Mouse (Mus musculus) heart, embryonic 14.5 days (tissue): Measurements from ENCODE around the gene Klhdc8a. TPM values are rescaled to one million over a fixed set of nuclear protein-coding genes. Genes with fewer than 3 reads are reported as not detected.
"Not testable (repeated sequence)": the region's sequence is repeated elsewhere in the genome, so short reads cannot be mapped to it uniquely, and the experiment has no call there.

Experiments
- ATAC-seq: fragments of 200-750 bp; cut with Nextera tagmentation; 2 replicates; pipeline ENCODE4 v1.8.0; 2017; ENCODE audit warnings: low read depth, moderate TSS enrichment; ENCODE audit not compliant: insufficient number of reproducible peaks, insufficient read depth, low FRiP score
- H3K27ac ChIP-seq, 2 experiments: fragments of 200-500 bp in 1 of 2; fragments of 300-500 bp in 1 of 2; sonication (generic) in 1 of 2; replicated peaks in 1 of 2; 2 replicates each; pipeline ENCODE4 v1.5.1; 2012 to 2014; ENCODE audit warnings: low read depth in 2 of 2, low read length in 2 of 2, control low read depth in 1 of 2, mild to moderate bottlenecking in 1 of 2, mixed read lengths in 1 of 2; ENCODE audit not compliant: control insufficient read depth in 1 of 2, insufficient read depth in 1 of 2
- H3K27me3 ChIP-seq: fragments of 300-500 bp; sonication (generic); 2 replicates; pipeline ENCODE4 v1.6.1; 2014; ENCODE audit warnings: mild to moderate bottlenecking, low read length, control low read depth; ENCODE audit not compliant: control insufficient read depth, insufficient read depth
- H3K36me3 ChIP-seq: fragments of 300-500 bp; sonication (generic); 2 replicates; pipeline ENCODE4 v1.6.1; 2014; ENCODE audit warnings: mild to moderate bottlenecking, control low read depth, low read length, mixed read lengths; ENCODE audit not compliant: control insufficient read depth, insufficient read depth
- H3K4me1 ChIP-seq, 2 experiments: fragments of 200-500 bp in 1 of 2; fragments of 300-500 bp in 1 of 2; sonication (generic) in 1 of 2; 2 replicates each; pipeline ENCODE4 v1.6.1; 2012 to 2014; ENCODE audit warnings: low read length in 2 of 2, control low read depth in 1 of 2, mixed read lengths in 1 of 2; ENCODE audit not compliant: control insufficient read depth in 2 of 2, insufficient read depth in 2 of 2
- H3K4me2 ChIP-seq: fragments of 300-500 bp; sonication (generic); 2 replicates; pipeline ENCODE4 v1.6.1; 2014; ENCODE audit warnings: mild to moderate bottlenecking, low read length
- H3K4me3 ChIP-seq, 2 experiments: fragments of 200-500 bp in 1 of 2; fragments of 300-500 bp in 1 of 2; sonication (generic) in 1 of 2; 2 replicates each; pipeline ENCODE4 v1.5.1; 2012 to 2014; ENCODE audit warnings: low read length in 2 of 2, mild to moderate bottlenecking in 2 of 2, control low read depth in 1 of 2, low read depth in 1 of 2, moderate library complexity in 1 of 2; ENCODE audit not compliant: control insufficient read depth in 1 of 2, insufficient read depth in 1 of 2
- H3K9ac ChIP-seq: fragments of 300-500 bp; sonication (generic); 2 replicates; pipeline ENCODE4 v1.6.1; 2014; ENCODE audit warnings: mild to moderate bottlenecking, low read length
- H3K9me3 ChIP-seq: fragments of 300-500 bp; sonication (generic); 2 replicates; pipeline ENCODE4 v1.6.1; 2016; ENCODE audit warnings: low read length, control low read depth; ENCODE audit not compliant: control insufficient read depth
- WGBS: fragments of 180-500 bp; shearing (Covaris S2); extraction: QIAGEN DNeasy Blood & Tissue Kit; methylation state at CpG from one replicate; pipeline ENCODE4 v1.1.7; 2014; 5-methylcytosine and 5-hydroxymethylcytosine counted together
- polyA plus RNA-seq: library from polyadenylated mRNA; unstranded; fragments of >200 nt; fragmentation: Nextera tagmentation; extraction: Ambion mirVana; gene quantifications from 2 replicates; pipeline ENCODE4 v1.2.1, GENCODE M21; 2014

The Klhdc8a gene
- polyA plus RNA-seq, 1 experiment from 2014 or later: 1.5 TPM

DNA sequence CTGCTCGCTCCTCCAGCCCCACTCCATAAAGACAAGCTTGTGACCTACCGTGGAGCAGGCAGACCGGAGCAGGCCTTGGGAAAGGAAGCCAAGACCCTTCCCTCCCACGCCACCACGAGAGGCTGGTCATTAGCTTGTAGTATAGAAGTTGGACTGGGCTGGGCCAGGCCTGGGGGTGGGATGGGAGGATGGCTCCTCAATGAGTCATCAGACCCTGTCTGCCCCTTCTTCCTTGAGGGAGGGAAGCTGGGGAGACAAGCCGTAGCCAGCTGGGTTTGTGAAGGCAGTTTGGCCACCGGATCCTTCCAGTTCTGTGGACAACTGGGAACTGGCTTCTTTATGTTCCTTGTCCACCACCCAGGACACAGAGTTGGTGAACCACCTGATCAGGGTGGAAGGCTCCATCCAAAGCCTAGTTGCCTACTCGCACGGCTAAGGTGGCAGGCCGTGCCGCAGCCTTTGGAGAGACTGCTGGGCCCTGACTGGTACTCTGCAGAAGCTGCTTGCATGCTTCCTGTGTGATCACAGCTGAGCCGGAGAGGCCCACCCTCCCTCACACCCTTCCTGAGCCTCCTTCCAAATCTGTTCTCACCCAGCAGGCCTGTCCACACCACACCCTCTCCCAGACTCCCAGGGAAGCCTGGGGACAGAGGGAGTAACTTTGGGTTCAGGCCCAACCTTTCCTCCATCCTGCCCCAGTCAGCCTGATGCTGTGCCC, 47.9 kb downstream of the Klhdc8a start:
- 0 out of 2 replicates have a peak, but pooled peaks cover 6% of the 10 kb centered on the region for H3K9me3 ChIP-seq
- H3K9ac ChIP-seq: no peak overlapping the region
- ATAC-seq: no peak
- no peak overlapping the region for H3K4me2 ChIP-seq
- H3K27ac ChIP-seq: peak overlapping the region; percentile 30 to 79
- no peaks in the 10 kb centered on the region for H3K27me3 ChIP-seq
- WGBS: 56% methylated on average over 12 of the region's 12 CpGs
- H3K36me3 ChIP-seq: no peaks in the 10 kb centered on the region
- peaks cover 9 to 17% of the 10 kb centered on the region in 2 experiments; a peak in 3 of 4 replicates for H3K4me1 ChIP-seq
- no peak overlapping the region for H3K4me3 ChIP-seq

DNA sequence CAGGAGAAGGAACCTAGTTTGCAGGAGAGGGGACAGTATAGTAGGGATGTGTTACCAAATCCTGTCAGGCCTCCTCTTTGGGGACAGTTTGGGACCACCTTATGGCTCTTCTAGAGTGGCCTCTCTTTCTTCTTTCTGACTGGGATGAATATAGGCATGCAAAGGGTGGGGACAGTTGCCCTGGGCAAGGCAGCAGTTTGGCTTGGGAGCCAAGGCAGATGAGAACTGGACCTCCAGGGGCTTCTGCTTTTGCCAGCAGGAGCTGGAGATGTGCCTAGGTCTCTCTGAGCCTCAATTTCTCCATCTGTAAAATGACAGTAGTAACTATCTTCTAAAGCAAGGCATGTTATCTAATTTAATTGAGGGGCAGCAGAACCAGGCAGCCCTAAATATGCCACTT, 48.5 kb downstream of the Klhdc8a start:
- Histone ChIP-seq H3K4me3 (no peak overlapping the region), H3K27ac (peak overlapping the region; percentile 1 to 79; a peak in 3 of 4 replicates), H3K9ac (no peak overlapping the region), H3K36me3 (no peaks in the 10 kb centered on the region), H3K9me3 (0 out of 2 replicates have a peak, but pooled peaks cover 6% of the 10 kb centered on the region), H3K4me1 (peaks cover 7 to 13% of the 10 kb centered on the region in 2 experiments; a peak in 3 of 4 replicates), H3K27me3 (no peaks in the 10 kb centered on the region), H3K4me2 (no peak overlapping the region)
- ATAC-seq: no peak

DNA sequence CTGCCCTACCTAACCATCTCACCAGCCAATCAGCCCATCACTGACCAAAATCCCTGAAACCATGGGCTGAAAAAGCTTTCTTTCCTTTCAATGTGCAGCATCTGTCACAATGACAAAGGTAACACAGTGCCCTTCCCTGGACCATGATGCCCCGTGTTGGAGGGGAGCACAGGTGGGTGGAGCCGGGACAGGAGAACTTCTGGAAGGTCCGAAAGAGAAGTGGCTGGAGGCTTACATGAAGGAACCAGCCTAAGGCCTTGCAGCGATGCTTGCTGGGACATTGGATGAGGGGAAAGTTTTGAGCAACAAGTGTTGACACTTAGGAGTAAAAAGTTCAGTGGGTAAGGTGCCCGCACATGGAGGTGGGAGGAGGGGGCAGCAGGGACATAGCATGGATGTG, 50.0 kb downstream of the Klhdc8a start:
- Histone ChIP-seq H3K36me3 (no peaks in the 10 kb centered on the region), H3K4me3 (no peak overlapping the region), H3K4me2 (no peak overlapping the region), H3K9ac (no peak overlapping the region), H3K27ac (no peak overlapping the region), H3K4me1 (peaks cover 10 to 12% of the 10 kb centered on the region in 2 experiments; a peak in 3 of 4 replicates), H3K27me3 (no peaks in the 10 kb centered on the region), H3K9me3 (0 out of 2 replicates have a peak, but pooled peaks cover 6% of the 10 kb centered on the region)
- ATAC-seq: no peak
- WGBS: 84% methylated on average over 5 of the region's 5 CpGs

DNA sequence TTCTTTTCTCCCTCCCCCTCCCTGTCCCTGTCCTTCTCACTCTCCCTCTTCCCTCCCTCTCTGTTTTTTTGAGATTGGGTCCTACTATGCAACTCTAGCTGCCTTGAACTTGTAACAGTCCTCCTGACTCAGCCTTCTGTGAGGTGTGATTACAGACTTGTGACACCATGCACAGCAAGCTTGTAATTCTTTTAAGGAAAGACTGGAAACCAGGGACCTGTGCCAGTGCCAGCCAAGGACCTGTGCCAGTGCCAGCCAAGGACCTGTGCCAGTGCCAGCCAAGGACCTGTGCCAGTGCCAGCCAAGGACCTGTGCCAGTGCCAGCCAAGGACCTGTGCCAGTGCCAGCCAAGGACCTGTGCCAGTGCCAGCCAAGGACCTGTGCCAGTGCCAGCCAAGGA, 50.6 kb downstream of the Klhdc8a start:
- H3K4me1 ChIP-seq: peaks cover 10 to 16% of the 10 kb centered on the region in 2 experiments; a peak in 3 of 4 replicates
- not testable (repeated sequence) for H3K27ac ChIP-seq, H3K4me2 ChIP-seq, H3K9ac ChIP-seq, H3K27me3 ChIP-seq, ATAC-seq, H3K4me3 ChIP-seq, H3K9me3 ChIP-seq, H3K36me3 ChIP-seq

DNA sequence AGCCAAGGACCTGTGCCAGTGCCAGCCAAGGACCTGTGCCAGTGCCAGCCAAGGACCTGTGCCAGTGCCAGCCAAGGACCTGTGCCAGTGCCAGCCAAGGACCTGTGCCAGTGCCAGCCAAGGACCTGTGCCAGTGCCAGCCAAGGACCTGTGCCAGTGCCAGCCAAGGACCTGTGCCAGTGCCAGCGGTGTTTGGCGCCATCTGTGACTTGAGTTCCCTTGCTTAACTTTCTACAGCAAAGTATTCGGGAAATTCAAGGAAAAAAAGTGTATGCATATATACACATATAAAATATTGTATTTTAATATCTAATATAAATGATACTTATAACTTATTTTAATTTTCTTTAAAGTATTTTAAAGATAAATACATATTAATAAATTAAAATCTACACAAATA, 51.2 kb downstream of the Klhdc8a start:
- not testable (repeated sequence) for H3K9me3 ChIP-seq, H3K36me3 ChIP-seq, ATAC-seq, H3K9ac ChIP-seq, H3K4me2 ChIP-seq, H3K27ac ChIP-seq, H3K27me3 ChIP-seq, H3K4me3 ChIP-seq
- WGBS: 88% methylated on average over 3 of the region's 3 CpGs
- peaks cover 10 to 16% of the 10 kb centered on the region in 2 experiments; a peak in 3 of 4 replicates for H3K4me1 ChIP-seq

DNA sequence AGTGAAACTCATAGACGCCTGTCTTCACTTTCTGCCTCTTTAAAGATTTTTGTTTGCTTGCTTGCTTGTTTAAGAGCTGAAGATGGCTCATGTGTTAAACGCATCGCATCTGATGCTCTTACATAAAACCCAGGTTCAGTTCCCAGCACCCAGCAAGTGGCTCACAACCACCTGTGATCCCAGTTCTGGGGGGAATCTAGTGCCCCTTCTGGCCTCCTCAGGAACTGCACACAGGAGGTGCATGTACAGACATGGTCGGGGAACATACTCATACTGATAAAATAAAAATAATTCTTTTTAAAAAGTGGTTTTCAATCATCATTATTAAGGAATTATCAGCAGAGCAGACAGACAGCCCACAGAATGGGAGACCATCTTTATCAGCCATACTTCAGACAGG, 52.6 kb downstream of the Klhdc8a start:
- 87% methylated on average over 4 of the region's 4 CpGs for WGBS
- Histone ChIP-seq H3K36me3 (no peaks in the 10 kb centered on the region; the same call in 1 of the 2 replicates), H3K4me3 (no peak overlapping the region), H3K4me1 (peaks cover 19 to 26% of the 10 kb centered on the region in 2 experiments), H3K27me3 (no peaks in the 10 kb centered on the region), H3K9ac (no peak overlapping the region), H3K4me2 (no peak overlapping the region), H3K9me3 (0 out of 2 replicates have a peak, but pooled peaks cover 6% of the 10 kb centered on the region), H3K27ac (no peak overlapping the region)
- ATAC-seq: no peak

DNA sequence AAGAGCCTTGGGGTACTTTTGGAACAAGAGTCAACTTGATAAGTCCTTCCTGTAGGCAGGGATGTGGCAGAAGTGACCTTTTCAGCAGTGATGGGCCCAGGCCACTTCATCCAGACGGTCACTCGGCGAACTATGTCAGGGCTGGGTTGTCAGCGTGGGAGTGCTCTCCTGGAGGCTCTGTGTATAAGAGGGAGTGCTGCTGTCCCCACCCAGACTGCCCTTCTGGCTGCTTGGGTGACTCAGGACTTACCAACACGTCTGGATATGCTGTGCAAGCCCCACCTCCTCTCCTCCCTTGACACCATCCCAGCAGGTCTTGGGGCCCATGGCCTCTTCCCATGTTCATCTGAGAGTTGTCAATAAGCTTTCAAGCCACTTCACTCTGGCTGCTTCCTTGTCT, 55.0 kb downstream of the Klhdc8a start:
- no peaks in the 10 kb centered on the region for H3K27me3 ChIP-seq

More for the DNA sequence above, 55.0 kb downstream of the Klhdc8a start:
- no peak overlapping the region for H3K27ac ChIP-seq
- peaks cover 12 to 17% of the 10 kb centered on the region in 2 experiments for H3K4me1 ChIP-seq
- no peak for ATAC-seq
- H3K9ac ChIP-seq: no peak overlapping the region
- 0 out of 2 replicates have a peak, but pooled peaks cover 6% of the 10 kb centered on the region for H3K9me3 ChIP-seq
- no peak overlapping the region for H3K4me2 ChIP-seq
- no peak overlapping the region for H3K4me3 ChIP-seq
- WGBS: 30% methylated on average over 5 of the region's 5 CpGs
- peaks cover 21% of the 10 kb centered on the region for H3K36me3 ChIP-seq
